Mouse (Mus musculus) small intestine, adult 2 months (tissue): ENCODE measurements around the gene H2-K1.

Source experiments
- CTCF ChIP-seq: fragments of 200-500 bp; IDR thresholded peaks from 2 replicates; pipeline ENCODE4 v1.5.1; 2012; ENCODE audit warnings: low read depth, mild to moderate bottlenecking, control low read depth, inconsistent platforms, low read length, moderate library complexity, mixed read lengths; ENCODE audit not compliant: insufficient replicate concordance, insufficient read length; ENCODE audit errors: extremely low read depth
- POLR2A ChIP-seq: fragments of 200-500 bp; IDR thresholded peaks from 2 replicates; pipeline ENCODE4 v1.6.1; 2012; ENCODE audit warnings: low read depth, mild to moderate bottlenecking, control low read depth, inconsistent platforms, low read length, moderate library complexity

DNA sequence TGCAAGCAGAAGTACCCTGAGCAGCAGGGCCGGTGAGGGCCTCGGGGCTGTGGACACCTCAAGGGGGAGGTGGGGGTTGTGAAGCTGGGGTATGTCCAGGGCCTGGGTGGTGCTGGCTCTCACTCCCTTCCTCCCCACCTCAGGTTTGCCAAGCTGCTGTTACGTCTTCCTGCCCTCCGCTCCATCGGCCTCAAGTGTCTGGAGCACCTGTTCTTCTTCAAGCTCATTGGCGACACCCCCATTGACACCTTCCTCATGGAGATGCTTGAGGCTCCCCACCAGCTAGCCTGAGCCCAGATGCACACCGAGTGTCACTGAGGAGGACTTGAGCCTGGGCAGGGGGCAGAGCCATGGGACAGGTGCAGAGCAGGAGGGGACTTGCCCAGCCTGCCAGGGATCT, 37.1 kb upstream of the H2-K1 start:
- TF ChIP-seq POLR2A, result no peak
- no peak for TF ChIP-seq CTCF
